Mouse (Mus musculus) lung, adult 2 months (tissue): Measurements from ENCODE around the gene Tdrd5.

ENCODE experiments used
- CTCF ChIP-seq: fragments of 200-500 bp; IDR thresholded peaks from 2 replicates; pipeline ENCODE4 v1.5.1; 2011; ENCODE audit warnings: mild to moderate bottlenecking, low read length, control low read depth; ENCODE audit not compliant: insufficient read depth
- POLR2A ChIP-seq: fragments of 200-500 bp; IDR thresholded peaks from 2 replicates; pipeline ENCODE4 v1.6.1; 2011; ENCODE audit warnings: low read depth, mild to moderate bottlenecking, control low read depth, low read length, borderline replicate concordance; ENCODE audit errors: extremely low read depth

- TF ChIP-seq CTCF, result no peak
- no peak for TF ChIP-seq POLR2A
Observed at GRCm38 (mm10) chr1:156302911-156303749, at the start of gene Tdrd5.
